Mouse (Mus musculus) gastrocnemius, adult 8-10 months (tissue): Measurements from ENCODE around the gene Bptf. TPM values are rescaled to one million over a fixed set of nuclear protein-coding genes. Genes with fewer than 3 reads are reported as not detected.
"Not testable (repeated sequence)": the region's sequence is repeated elsewhere in the genome, so short reads cannot be mapped to it uniquely, and the experiment has no call there.

Source experiments
- DNase-seq, 2 experiments: peaks; one replicate each; pipeline ENCODE4 v3.0.0; 2022; ENCODE audit warnings: low spot score in 2 of 2
- total RNA-seq, 4 experiments: library from RNA; stranded (reverse); gene quantifications; 2 replicates each; pipeline ENCODE4 v1.2.4; 2022

Bptf gene
- total RNA-seq, 4 experiments from 2014 or later, result 16.3 to 23.3 (median 19.4) TPM

GRCm38 (mm10) chr11:106994246-106995085 is 137.5 kb downstream of the Bptf start:
- no peak for DNase-seq

- DNase-seq, result no peak
Observed at GRCm38 (mm10) chr11:106987384-106987783, 144.5 kb downstream of the Bptf start.

GRCm38 (mm10) chr11:106985979-106986604 is 145.8 kb downstream of the Bptf start:
- DNase-seq, result not testable (repeated sequence)

Other genes starting within 250 kb of the Bptf start
- 10 to 100 TPM; 25.3 to 32.9 (median 28.0) TPM for gene Smurf2, start 211.4 kb downstream of the Bptf start, total RNA-seq
- 10 to 100 TPM in 3 of 4 experiments, 1 to 10 TPM in 1; 8.2 to 15.4 (median 13.4) TPM for gene Kpna2, start 132.6 kb downstream of the Bptf start, total RNA-seq
- gene 1810010H24Rik, start 106.4 kb downstream of the Bptf start, total RNA-seq, result 1 to 10 TPM; 1.6 to 2.4 (median 1.9) TPM
- gene Nol11, start 57.3 kb upstream of the Bptf start, total RNA-seq, result 10 to 100 TPM; 11.8 to 16.7 (median 14.3) TPM